Mouse (Mus musculus) C2C12 (cell line): ENCODE results near the gene Med11.

Experiments
- CEBPB ChIP-seq: IDR thresholded peaks from one replicate; pipeline ENCODE4 v1.6.1; 2011; ENCODE audit warnings: low read depth, mild to moderate bottlenecking, control low read depth, moderate library complexity
- CTCF ChIP-seq: IDR thresholded peaks from one replicate; pipeline ENCODE4 v1.5.1; 2011; ENCODE audit not compliant: control insufficient read depth, insufficient read depth, insufficient read length
- FOSL1 ChIP-seq: IDR thresholded peaks from one replicate; pipeline ENCODE4 v1.8.0; 2011; ENCODE audit warnings: mild to moderate bottlenecking, low read length; ENCODE audit not compliant: poor library complexity, insufficient read depth, severe bottlenecking
- MAX ChIP-seq: IDR thresholded peaks from one replicate; pipeline ENCODE4 v1.6.1; 2011; ENCODE audit warnings: mild to moderate bottlenecking, control low read depth
- MYOG ChIP-seq: IDR thresholded peaks from one replicate; pipeline ENCODE4 v1.6.1; 2011; ENCODE audit not compliant: control insufficient read depth, insufficient read length; ENCODE audit errors: extremely low read depth
- USF1 ChIP-seq: IDR thresholded peaks from one replicate; pipeline ENCODE4 v1.6.1; 2011; ENCODE audit warnings: low read depth, mild to moderate bottlenecking, control low read depth, moderate library complexity

GRCm38 (mm10) chr11:70410297-70410643 is 41.4 kb upstream of the Med11 start:
- TF ChIP-seq CEBPB (no peak), CTCF (no peak), MAX (no peak), MYOG (no peak), USF1 (no peak), FOSL1 (no peak)
